Mouse (Mus musculus) kidney, postnatal 0 days (tissue): Measurements from ENCODE around the gene Coro1c. TPM values are rescaled to one million over a fixed set of nuclear protein-coding genes. Genes with fewer than 3 reads are reported as not detected.
A peak's percentile ranks its signal among the peaks of the same experiment; 100 is the strongest.

Experiments used
- ATAC-seq: fragments of 200-750 bp; cut with Nextera tagmentation; replicated peaks from 2 replicates; pipeline ENCODE4 v1.8.0; 2017; ENCODE audit warnings: low read depth, moderate number of reproducible peaks, moderate TSS enrichment, moderate library complexity; ENCODE audit not compliant: low FRiP score
- DNase-seq: peaks from one replicate; pipeline ENCODE4 v3.0.0-alpha.2; 2016; ENCODE audit warnings: low spot score
- H3K27ac ChIP-seq: fragments of 300-500 bp; sonication (generic); 2 replicates; pipeline ENCODE4 v1.5.1; 2014; ENCODE audit warnings: mild to moderate bottlenecking
- H3K27me3 ChIP-seq: fragments of 300-500 bp; sonication (generic); 2 replicates; pipeline ENCODE4 v1.6.1; 2014; ENCODE audit warnings: low read length, mixed read lengths; ENCODE audit not compliant: insufficient read depth
- H3K36me3 ChIP-seq: fragments of 300-500 bp; sonication (generic); 2 replicates; pipeline ENCODE4 v1.6.1; 2014; ENCODE audit warnings: low read length, mixed read lengths; ENCODE audit not compliant: insufficient read depth
- H3K4me1 ChIP-seq: fragments of 300-500 bp; sonication (generic); replicated peaks from 2 replicates; pipeline ENCODE4 v1.6.1; 2014; ENCODE audit warnings: antibody characterized with exemption, low read length, mixed read lengths; ENCODE audit not compliant: insufficient read depth
- H3K4me2 ChIP-seq: fragments of 300-500 bp; sonication (generic); 2 replicates; pipeline ENCODE4 v1.6.1; 2014; ENCODE audit warnings: mild to moderate bottlenecking, low read length, moderate library complexity, mixed read lengths
- H3K4me3 ChIP-seq: fragments of 300-500 bp; sonication (generic); replicated peaks from 2 replicates; pipeline ENCODE4 v1.5.1; 2014; ENCODE audit warnings: low read depth, low read length
- H3K9ac ChIP-seq: fragments of 300-500 bp; sonication (generic); 2 replicates; pipeline ENCODE4 v1.6.1; 2014; ENCODE audit warnings: low read depth, low read length
- H3K9me3 ChIP-seq: fragments of 300-500 bp; sonication (generic); replicated peaks from 2 replicates; pipeline ENCODE4 v1.6.1; 2016; ENCODE audit warnings: low read length, inconsistent platforms, mixed read lengths
- CTCF ChIP-seq: IDR thresholded peaks from 2 replicates; pipeline ENCODE4 v1.5.1; 2016; ENCODE audit warnings: antibody characterized with exemption, low read depth, mild to moderate bottlenecking, moderate library complexity
- WGBS: fragments of 180-500 bp; shearing (Covaris S2); extraction: QIAGEN DNeasy Blood & Tissue Kit; methylation state at CpG from one replicate; pipeline ENCODE4 v1.1.7; 2014; 5-methylcytosine and 5-hydroxymethylcytosine counted together
- polyA plus RNA-seq: library from polyadenylated mRNA; unstranded; fragments of >200 nt; fragmentation: Nextera tagmentation; extraction: Ambion mirVana; gene quantifications from 2 replicates; pipeline ENCODE4 v1.2.1, GENCODE M21; 2015

Gene Coro1c
- polyA plus RNA-seq, 1 experiment from 2014 or later: 69.5 TPM

- 59% methylated on average over 3 of the region's 3 CpGs for WGBS
- TF ChIP-seq CTCF: no peak
- ATAC-seq (no peak), DNase-seq (no peak)
- Histone ChIP-seq H3K4me2 (no peak overlapping the region), H3K9me3 (no peaks in the 10 kb centered on the region), H3K4me1 (no peaks in the 10 kb centered on the region), H3K27ac (no peak overlapping the region), H3K4me3 (no peak overlapping the region), H3K9ac (no peak overlapping the region), H3K36me3 (no peaks in the 10 kb centered on the region), H3K27me3 (no peaks in the 10 kb centered on the region)
Observed at GRCm38 (mm10) chr5:113831741-113832140, 76.8 kb downstream of the Coro1c start.

DNA sequence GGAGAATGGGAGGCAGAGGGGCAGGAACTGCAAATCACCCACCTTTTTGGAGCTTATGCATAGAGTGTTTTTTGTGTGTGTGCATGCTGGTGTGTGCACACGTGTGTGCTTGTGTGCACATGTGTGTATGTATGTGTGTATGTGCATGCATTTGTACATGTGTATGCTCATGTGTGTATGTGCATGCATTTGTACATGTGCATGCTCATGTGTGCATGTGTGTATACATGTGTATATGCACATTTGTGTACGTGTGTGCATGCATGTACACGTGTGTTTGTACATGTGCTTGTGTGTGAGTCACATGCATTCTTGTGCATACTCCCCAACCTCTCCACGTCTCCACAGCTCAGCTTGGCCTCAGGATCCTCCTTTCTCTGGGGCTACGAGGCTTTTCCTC is 77.8 kb downstream of the Coro1c start:
- WGBS: 93% methylated on average over 5 of the region's 5 CpGs
- H3K4me2 ChIP-seq: no peak overlapping the region
- no peak for ATAC-seq
- no peaks in the 10 kb centered on the region for H3K36me3 ChIP-seq
- H3K9me3 ChIP-seq: no peaks in the 10 kb centered on the region
- no peak overlapping the region for H3K27ac ChIP-seq
- no peaks in the 10 kb centered on the region for H3K27me3 ChIP-seq
- H3K9ac ChIP-seq: no peak overlapping the region
- H3K4me3 ChIP-seq: no peak overlapping the region
- no peak for DNase-seq
- no peak for TF ChIP-seq CTCF
- H3K4me1 ChIP-seq: no peaks in the 10 kb centered on the region

GRCm38 (mm10) chr5:113830292-113830643 is 78.3 kb downstream of the Coro1c start:
- no peaks in the 10 kb centered on the region for H3K36me3 ChIP-seq
- no peaks in the 10 kb centered on the region for H3K4me1 ChIP-seq
- no peaks in the 10 kb centered on the region for H3K9me3 ChIP-seq
- no peak overlapping the region for H3K4me2 ChIP-seq
- ATAC-seq: no peak
- no peak overlapping the region for H3K4me3 ChIP-seq
- no peak overlapping the region for H3K27ac ChIP-seq
- no peak for DNase-seq
- 61% methylated on average over 10 of the region's 10 CpGs for WGBS
- no peak for TF ChIP-seq CTCF
- H3K9ac ChIP-seq: no peak overlapping the region
- H3K27me3 ChIP-seq: no peaks in the 10 kb centered on the region

- H3K27me3 ChIP-seq: no peaks in the 10 kb centered on the region
- H3K4me3 ChIP-seq: no peak overlapping the region
- no peaks in the 10 kb centered on the region for H3K4me1 ChIP-seq
- H3K4me2 ChIP-seq: no peak overlapping the region
- H3K9ac ChIP-seq: no peak overlapping the region
- H3K27ac ChIP-seq: no peak overlapping the region
- no peak for DNase-seq
- H3K36me3 ChIP-seq: no peaks in the 10 kb centered on the region
- TF ChIP-seq CTCF: no peak
- H3K9me3 ChIP-seq: no peaks in the 10 kb centered on the region
- ATAC-seq: no peak
- WGBS: 68% methylated on average over 7 of the region's 7 CpGs
Observed at GRCm38 (mm10) chr5:113829566-113830291, 78.8 kb downstream of the Coro1c start.

DNA sequence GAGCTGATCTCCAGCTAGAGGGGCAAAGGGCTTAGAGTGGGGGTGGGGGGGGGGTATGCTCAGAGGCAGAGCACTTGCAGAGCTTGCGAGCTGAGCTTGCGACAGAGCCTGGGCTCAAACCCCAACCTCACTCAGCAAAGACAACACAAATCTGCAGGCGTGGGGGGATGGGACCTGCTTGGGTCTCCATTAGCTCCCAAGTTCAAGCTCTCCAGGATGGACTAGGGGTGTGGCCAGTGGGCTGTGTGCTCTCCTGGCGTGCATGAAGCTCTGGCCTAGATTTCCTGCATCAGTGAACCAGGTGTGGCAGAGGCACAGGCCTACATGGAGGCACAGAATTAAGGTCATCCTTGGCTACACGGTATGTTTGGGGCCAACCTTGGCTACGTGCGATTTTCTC is 80.1 kb downstream of the Coro1c start:
- no peak overlapping the region for H3K4me3 ChIP-seq
- WGBS: 49% methylated on average over 7 of the region's 7 CpGs
- no peak overlapping the region for H3K27ac ChIP-seq
- H3K27me3 ChIP-seq: no peaks in the 10 kb centered on the region
- no peaks in the 10 kb centered on the region for H3K4me1 ChIP-seq
- H3K9me3 ChIP-seq: no peaks in the 10 kb centered on the region
- TF ChIP-seq CTCF: no peak
- H3K9ac ChIP-seq: no peak overlapping the region
- ATAC-seq (0 out of 2 replicates have a peak, but pooled peaks have one; percentile 40), DNase-seq (no peak)
- no peak overlapping the region for H3K4me2 ChIP-seq
- no peaks in the 10 kb centered on the region for H3K36me3 ChIP-seq

DNA sequence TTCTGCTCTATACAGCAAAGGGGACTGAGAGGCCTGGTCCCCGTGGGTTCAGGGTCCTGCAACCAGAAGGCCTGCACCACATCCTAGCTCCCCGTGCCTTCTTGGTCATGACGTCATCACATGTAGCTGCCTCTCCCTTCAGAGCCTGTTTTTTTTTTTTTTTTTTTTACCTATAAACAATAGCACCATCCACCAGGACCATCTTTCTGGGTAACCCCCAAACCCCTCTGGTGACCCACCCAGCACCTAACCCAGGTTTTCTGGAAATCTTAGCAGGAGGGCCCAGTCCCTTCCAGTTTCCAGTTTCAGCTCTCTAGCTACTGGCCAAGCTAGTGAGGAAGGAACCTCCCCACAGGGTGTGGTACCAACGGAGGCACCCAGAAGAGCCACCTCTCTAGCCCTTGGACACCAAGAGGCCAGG is 80.6 kb downstream of the Coro1c start:
- Histone ChIP-seq H3K27me3 (no peaks in the 10 kb centered on the region), H3K9me3 (no peaks in the 10 kb centered on the region), H3K27ac (no peak overlapping the region), H3K9ac (no peak overlapping the region), H3K4me2 (no peak overlapping the region), H3K4me1 (no peaks in the 10 kb centered on the region), H3K4me3 (no peak overlapping the region), H3K36me3 (no peaks in the 10 kb centered on the region)
- no peak for ATAC-seq
- no peak for TF ChIP-seq CTCF
- 35% methylated on average over 4 of the region's 4 CpGs for WGBS
- no peak for DNase-seq

- Histone ChIP-seq H3K27me3 (no peaks in the 10 kb centered on the region), H3K9me3 (no peaks in the 10 kb centered on the region), H3K27ac (no peak overlapping the region), H3K9ac (no peak overlapping the region), H3K4me1 (no peaks in the 10 kb centered on the region), H3K36me3 (no peaks in the 10 kb centered on the region), H3K4me2 (no peak overlapping the region), H3K4me3 (no peak overlapping the region)
- no peak for TF ChIP-seq CTCF
- 89% methylated on average over 4 of the region's 4 CpGs for WGBS
- ATAC-seq (no peak), DNase-seq (no peak)
Observed at GRCm38 (mm10) chr5:113826619-113827018, 81.9 kb downstream of the Coro1c start.
